Mouse (Mus musculus) left cerebral cortex, adult 2 months (tissue): Measurements from ENCODE around the gene Psma4. TPM values are rescaled to one million over a fixed set of nuclear protein-coding genes. Genes with fewer than 3 reads are reported as not detected.

ENCODE experiments used
- DNase-seq, 2 experiments: peaks; one replicate each; pipeline ENCODE4 v3.0.0; 2021 to 2022; ENCODE audit warnings: low spot score in 2 of 2, mixed read lengths in 1 of 2; ENCODE audit errors: extremely low spot score in 1 of 2
- H3K27ac ChIP-seq: fragments of 200-600 bp; 2 replicates; pipeline ENCODE4 v1.8.1; 2022
- H3K4me3 ChIP-seq: fragments of 200-600 bp; 2 replicates; pipeline ENCODE4 v1.8.1; 2022
- CTCF ChIP-seq: fragments of 200-600 bp; IDR thresholded peaks from 2 replicates; pipeline ENCODE4 v1.8.1; 2022; ENCODE audit warnings: antibody characterized with exemption, mild to moderate bottlenecking, moderate library complexity
- intact Hi-C: fragments of 180-260 bp; cut with DNase I; formaldehyde crosslinking; loops from one replicate; pipeline ENCODE4 v1.15.1; 2025
- total RNA-seq, 2 experiments: library from RNA; stranded (reverse); gene quantifications; 2 replicates each; pipeline ENCODE4 v1.2.3; 2021

The Psma4 gene
- total RNA-seq, 2 experiments from 2014 or later = 109 to 116 TPM

GRCm38 (mm10) chr9:54994381-54994780 lies 43.8 kb downstream of the Psma4 start:
- Histone ChIP-seq H3K27ac (no peak overlapping the region), H3K4me3 (no peak overlapping the region)
- intact Hi-C loops = no loop called here
- no peak for DNase-seq
- TF ChIP-seq CTCF = no peak

- intact Hi-C loops = no loop called here
- no peak for DNase-seq
- no peak overlapping the region for H3K27ac ChIP-seq
- TF ChIP-seq CTCF = no peak
- H3K4me3 ChIP-seq = no peak overlapping the region
Measured at GRCm38 (mm10) chr9:54995645-54996044, 45.1 kb downstream of the Psma4 start.

GRCm38 (mm10) chr9:55003609-55004008 lies 53.0 kb downstream of the Psma4 start:
- intact Hi-C loops = no loop called here
- Histone ChIP-seq H3K27ac (no peak overlapping the region), H3K4me3 (no peak overlapping the region)
- DNase-seq = peak in 1 of 2 experiments; percentile 12
- no peak for TF ChIP-seq CTCF

Other genes starting within 250 kb of the Psma4 start
- 10 to 100 TPM; 49.7 to 62.1 TPM for gene Wdr61, start 216.3 kb upstream of the Psma4 start, total RNA-seq
- gene Crabp1, start 186.0 kb upstream of the Psma4 start, total RNA-seq = 1 to 10 TPM; 1.4 to 2.9 TPM
- gene Ireb2, start 87.0 kb upstream of the Psma4 start, total RNA-seq = 10 to 100 TPM; 48.0 to 52.2 TPM
- gene Hykk, start 33.5 kb upstream of the Psma4 start, total RNA-seq = 1 to 10 TPM; 2.2 TPM
- not detected for gene AY074887, start 208 bp downstream of the Psma4 start, total RNA-seq
- gene Chrna5, start 30.1 kb downstream of the Psma4 start, total RNA-seq = 1 to 10 TPM; 2.2 to 3.8 TPM
- under 1 TPM; 0.61 to 0.95 TPM for gene Chrna3, start 75.8 kb downstream of the Psma4 start, total RNA-seq
- gene Chrnb4, start 98.0 kb downstream of the Psma4 start, total RNA-seq = not detected
- gene Ube2q2, start 198.1 kb downstream of the Psma4 start, total RNA-seq = 10 to 100 TPM; 67.7 to 72.5 TPM